Mouse (Mus musculus) midbrain, embryonic 11.5 days (tissue): ENCODE measurements at regions not wholly inside any gene's neighbourhood (a gene's known extent, or its start where the extent isn't known, plus 50 kb on each side); places are given as distances from the start of the nearest gene placed in this dataset.

Experiments used
- ATAC-seq: fragments of 200-750 bp; cut with Nextera tagmentation; 2 replicates; pipeline ENCODE4 v1.8.0; 2017; ENCODE audit warnings: moderate TSS enrichment, moderate library complexity; ENCODE audit not compliant: low FRiP score
- DNase-seq: peaks from one replicate; pipeline ENCODE4 v3.0.0; 2015; ENCODE audit warnings: low spot score; ENCODE audit errors: missing footprints
- H3K27ac ChIP-seq: fragments of 300-500 bp; sonication (generic); 2 replicates; pipeline ENCODE4 v1.5.1; 2014; ENCODE audit warnings: low read depth, low read length
- H3K27me3 ChIP-seq: fragments of 300-500 bp; sonication (generic); 2 replicates; pipeline ENCODE4 v1.6.1; 2014; ENCODE audit warnings: mild to moderate bottlenecking, low read length, moderate library complexity, mixed read lengths; ENCODE audit not compliant: control insufficient read depth, insufficient read depth
- H3K36me3 ChIP-seq: fragments of 300-500 bp; sonication (generic); 2 replicates; pipeline ENCODE4 v1.6.1; 2014; ENCODE audit warnings: mild to moderate bottlenecking, low read length, moderate library complexity, mixed read lengths; ENCODE audit not compliant: control insufficient read depth, insufficient read depth
- H3K4me1 ChIP-seq: fragments of 300-500 bp; sonication (generic); 2 replicates; pipeline ENCODE4 v1.6.1; 2014; ENCODE audit warnings: low read length; ENCODE audit not compliant: control insufficient read depth, insufficient read depth
- H3K4me2 ChIP-seq: fragments of 300-500 bp; sonication (generic); 2 replicates; pipeline ENCODE4 v1.6.1; 2014; ENCODE audit warnings: mild to moderate bottlenecking, moderate library complexity
- H3K4me3 ChIP-seq: fragments of 300-500 bp; sonication (generic); 2 replicates; pipeline ENCODE4 v1.5.1; 2014; ENCODE audit warnings: low read depth, low read length
- H3K9ac ChIP-seq: fragments of 300-500 bp; sonication (generic); 2 replicates; pipeline ENCODE4 v1.6.1; 2014; ENCODE audit warnings: low read length
- H3K9me3 ChIP-seq: fragments of 300-500 bp; sonication (generic); 2 replicates; pipeline ENCODE4 v1.6.1; 2016; ENCODE audit warnings: low read length; ENCODE audit not compliant: control insufficient read depth
- WGBS: fragments of 180-500 bp; shearing (Covaris S2); extraction: QIAGEN DNeasy Blood & Tissue Kit; methylation state at CpG from one replicate; pipeline ENCODE4 v1.1.7; 2014; 5-methylcytosine and 5-hydroxymethylcytosine counted together

DNA sequence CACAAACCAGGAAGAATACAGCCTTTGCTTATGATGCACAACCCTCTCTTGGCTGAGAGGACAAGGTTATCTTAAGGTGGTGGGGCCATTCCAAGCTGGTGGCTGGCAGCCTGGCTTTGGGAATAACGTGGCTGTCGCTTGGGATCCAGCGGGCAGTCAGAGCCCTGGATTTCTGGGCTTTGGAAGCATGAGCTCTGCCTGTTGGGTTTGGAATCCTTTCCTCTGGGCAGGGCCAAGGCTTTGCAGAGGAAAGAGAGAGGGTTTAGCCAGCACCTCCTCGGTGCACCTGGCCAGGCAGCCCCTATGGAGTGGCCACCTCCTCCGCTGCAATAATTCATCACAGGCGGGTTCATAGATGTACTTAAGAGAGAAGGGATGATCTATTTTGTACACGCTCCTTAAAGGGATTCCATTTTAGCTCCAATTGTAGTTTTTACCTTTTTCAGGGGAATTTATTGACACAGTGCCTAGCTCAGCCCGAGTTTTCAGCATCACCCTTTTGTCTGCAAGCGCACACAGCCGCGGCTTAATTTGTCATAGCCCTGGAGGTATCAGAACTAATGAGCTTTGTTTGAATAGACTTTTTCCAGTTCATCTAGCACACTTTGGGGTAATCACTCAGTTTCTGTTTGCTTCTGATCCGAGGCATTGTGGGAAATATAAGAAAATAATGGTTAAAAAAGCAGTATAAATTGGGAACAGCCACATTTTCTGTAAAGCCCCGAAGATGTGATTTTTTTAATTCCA is 135.5 kb upstream of the Zfp507 start:
- 48% methylated on average over 13 of the region's 13 CpGs for WGBS
- no peak for ATAC-seq

DNA sequence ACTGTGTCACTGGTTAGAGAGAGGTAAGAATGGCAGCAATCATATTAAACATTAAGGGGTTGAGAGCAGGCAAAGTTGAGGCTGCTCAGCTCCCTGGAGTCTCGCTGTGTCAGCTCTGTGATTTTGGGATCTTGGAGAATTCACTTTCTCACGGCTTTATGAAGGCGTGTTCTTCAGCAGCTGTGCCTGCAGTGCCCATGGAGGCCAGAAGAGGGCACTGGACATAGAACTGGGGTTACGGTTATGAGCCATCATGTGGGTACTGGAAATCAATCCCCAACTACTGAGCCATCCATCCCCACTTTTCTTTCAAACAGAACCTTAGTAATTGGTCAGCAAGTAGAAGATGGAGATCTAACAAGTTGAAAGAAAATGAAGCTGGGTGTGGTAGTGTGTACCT is 123.9 kb upstream of the Zfp507 start:
- Histone ChIP-seq H3K9ac (no peak overlapping the region), H3K36me3 (no peaks in the 10 kb centered on the region), H3K27me3 (no peaks in the 10 kb centered on the region), H3K27ac (no peak overlapping the region), H3K4me1 (no peaks in the 10 kb centered on the region), H3K4me3 (no peak overlapping the region), H3K4me2 (no peak overlapping the region), H3K9me3 (no peaks in the 10 kb centered on the region)
- no peak for ATAC-seq
- 91% methylated on average over 4 of the region's 4 CpGs for WGBS
- no peak for DNase-seq

More for the DNA sequence above, 135.5 kb upstream of the Zfp507 start:
- no peak overlapping the region for H3K4me2 ChIP-seq
- no peak overlapping the region for H3K27ac ChIP-seq
- no peaks in the 10 kb centered on the region for H3K36me3 ChIP-seq
- DNase-seq, result no peak
- H3K4me3 ChIP-seq, result no peak overlapping the region
- no peaks in the 10 kb centered on the region; the same call in 1 of the 2 replicates for H3K4me1 ChIP-seq
- H3K9me3 ChIP-seq, result no peaks in the 10 kb centered on the region
- H3K9ac ChIP-seq, result no peak overlapping the region
- H3K27me3 ChIP-seq, result no peaks in the 10 kb centered on the region

DNA sequence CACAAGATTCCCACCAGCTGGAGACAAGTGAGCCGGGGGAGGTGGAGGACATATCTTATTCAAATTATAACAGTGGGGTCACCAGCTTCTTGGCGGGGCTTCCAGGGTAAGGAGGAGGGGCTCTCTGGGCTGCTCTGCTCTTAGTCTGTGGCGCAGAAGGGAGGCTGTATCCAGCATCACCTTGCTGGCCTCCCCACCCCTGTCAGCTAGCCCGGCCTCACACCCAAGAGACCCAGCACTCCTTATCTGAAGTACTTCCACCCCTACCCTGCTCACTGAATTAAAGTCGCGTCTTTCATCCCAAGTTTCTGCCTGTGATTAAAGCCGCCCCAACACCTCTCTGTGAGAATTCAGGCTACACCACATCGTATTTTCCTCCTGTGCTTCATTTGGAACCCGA is 119.8 kb upstream of the Zfp507 start:
- Histone ChIP-seq H3K27me3 (no peaks in the 10 kb centered on the region), H3K9ac (no peak overlapping the region), H3K4me3 (no peak overlapping the region), H3K27ac (no peak overlapping the region), H3K4me1 (no peaks in the 10 kb centered on the region), H3K4me2 (no peak overlapping the region), H3K9me3 (no peaks in the 10 kb centered on the region), H3K36me3 (no peaks in the 10 kb centered on the region)
- WGBS, result 46% methylated on average over 9 of the region's 9 CpGs
- DNase-seq (no peak), ATAC-seq (no peak)

DNA sequence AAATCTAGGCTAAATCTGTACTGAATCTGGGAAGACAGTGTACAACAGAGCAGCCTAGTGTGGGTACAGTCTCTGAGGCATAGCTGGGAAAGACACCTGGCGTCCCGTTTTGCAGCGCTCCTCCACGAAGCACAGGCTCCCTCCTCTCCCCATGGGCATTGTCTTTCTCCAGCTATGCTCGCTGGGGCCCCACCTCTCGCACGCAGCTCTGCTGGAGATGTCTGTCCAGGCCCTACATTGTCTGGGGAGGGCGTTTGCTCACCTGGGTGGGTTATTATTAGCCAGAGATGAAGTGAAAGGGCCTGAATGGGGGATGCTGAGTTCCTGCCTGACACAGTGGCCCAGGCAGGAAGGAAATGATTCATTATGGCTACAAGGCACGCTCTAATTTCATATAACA is 118.1 kb upstream of the Zfp507 start:
- no peaks in the 10 kb centered on the region for H3K27me3 ChIP-seq
- no peak overlapping the region for H3K27ac ChIP-seq
- H3K9me3 ChIP-seq, result no peaks in the 10 kb centered on the region
- ATAC-seq, result no peak
- no peak overlapping the region for H3K4me3 ChIP-seq
- no peaks in the 10 kb centered on the region for H3K4me1 ChIP-seq
- H3K36me3 ChIP-seq, result no peaks in the 10 kb centered on the region
- H3K4me2 ChIP-seq, result no peak overlapping the region
- no peak for DNase-seq
- no peak overlapping the region for H3K9ac ChIP-seq
- WGBS, result 31% methylated on average over 9 of the region's 9 CpGs

DNA sequence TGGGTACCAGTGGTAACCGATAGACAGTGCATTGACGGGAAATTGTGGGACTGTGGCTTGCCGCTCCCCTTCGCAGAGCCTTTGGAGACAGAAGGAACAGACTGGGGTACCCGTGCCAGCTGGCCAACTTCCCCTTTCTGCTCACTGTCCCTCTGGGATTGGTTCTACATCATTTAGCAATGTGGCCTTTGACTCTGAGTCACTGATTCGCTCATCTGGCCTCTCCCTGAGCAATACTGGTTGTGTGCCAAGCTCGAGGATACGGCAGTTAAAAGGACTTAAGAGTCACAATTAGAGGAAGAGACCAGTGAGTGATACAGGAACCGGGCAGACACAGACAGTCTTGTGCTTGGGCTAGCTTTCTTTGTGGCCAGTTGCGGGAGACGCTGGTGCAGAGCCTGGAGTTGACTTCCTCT is 117.4 kb upstream of the Zfp507 start:
- WGBS, result 81% methylated on average over 11 of the region's 11 CpGs
- no peak for DNase-seq

DNA sequence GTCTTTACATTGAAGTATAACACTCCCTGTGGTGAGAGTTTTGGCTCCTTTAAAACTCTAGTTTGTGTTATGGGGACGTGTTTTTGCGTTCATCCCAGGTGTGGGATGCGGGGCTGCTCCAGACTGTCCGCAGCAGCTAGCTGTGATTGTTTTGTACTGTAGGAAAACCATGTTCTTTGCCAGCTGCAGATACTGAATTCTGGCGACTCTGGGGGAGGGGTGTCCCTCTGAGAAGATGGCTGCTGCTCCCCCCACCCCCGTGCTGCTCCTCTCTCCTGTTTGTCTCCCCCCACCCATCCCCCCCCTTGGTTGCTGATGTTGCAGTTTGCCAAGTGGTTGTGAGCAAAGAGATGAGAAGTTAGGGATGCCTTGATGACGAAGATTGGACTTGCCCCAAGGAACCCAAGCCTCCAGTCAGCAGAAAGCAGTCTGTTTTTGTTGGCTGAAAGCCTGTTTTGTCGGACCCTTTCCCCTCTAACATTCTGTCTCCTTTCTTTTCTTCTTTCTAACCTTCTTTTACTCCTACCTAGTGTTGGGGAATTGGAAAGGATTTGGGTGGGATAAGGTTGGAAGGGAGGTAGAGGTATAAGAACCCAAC is 107.4 kb upstream of the Zfp507 start:
- DNase-seq (no peak), ATAC-seq (no peak)
- H3K9me3 ChIP-seq, result no peaks in the 10 kb centered on the region
- no peak overlapping the region for H3K9ac ChIP-seq
- no peaks in the 10 kb centered on the region for H3K27me3 ChIP-seq
- no peak overlapping the region for H3K4me3 ChIP-seq
- no peak overlapping the region for H3K4me2 ChIP-seq
- H3K27ac ChIP-seq, result no peak overlapping the region
- no peaks in the 10 kb centered on the region for H3K36me3 ChIP-seq
- H3K4me1 ChIP-seq, result no peaks in the 10 kb centered on the region
- WGBS, result 76% methylated on average over 8 of the region's 8 CpGs

More for the DNA sequence above, 117.4 kb upstream of the Zfp507 start:
- no peaks in the 10 kb centered on the region for H3K36me3 ChIP-seq
- H3K9me3 ChIP-seq, result no peaks in the 10 kb centered on the region
- H3K4me1 ChIP-seq, result no peaks in the 10 kb centered on the region
- H3K9ac ChIP-seq, result no peak overlapping the region
- H3K27ac ChIP-seq, result no peak overlapping the region
- ATAC-seq, result no peak
- H3K27me3 ChIP-seq, result no peaks in the 10 kb centered on the region
- no peak overlapping the region for H3K4me3 ChIP-seq
- no peak overlapping the region for H3K4me2 ChIP-seq

DNA sequence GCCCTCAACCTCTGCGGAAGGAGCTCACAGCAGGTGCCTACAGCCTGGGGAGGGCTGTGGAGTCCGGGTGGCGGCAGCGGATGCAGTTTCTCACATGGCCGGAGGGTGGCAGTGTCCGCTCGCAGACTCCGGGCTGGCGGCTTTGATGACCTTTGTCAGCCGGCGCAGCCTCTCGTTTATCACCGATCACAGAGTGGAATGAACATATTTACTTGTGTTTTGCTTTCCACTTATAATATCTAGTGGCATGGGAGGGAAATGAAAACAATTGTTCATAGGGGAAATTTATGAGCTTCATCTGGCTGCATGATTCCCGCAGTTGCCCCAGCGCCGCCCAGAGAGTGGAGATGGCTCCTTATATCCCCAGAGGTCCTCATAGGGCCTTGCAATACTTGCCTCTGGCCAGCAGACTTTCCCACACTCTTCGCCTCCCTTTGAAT is 99.2 kb upstream of the Zfp507 start:
- H3K36me3 ChIP-seq, result no peaks in the 10 kb centered on the region
- H3K27ac ChIP-seq, result no peak overlapping the region
- H3K4me3 ChIP-seq, result no peak overlapping the region
- peaks cover 3% of the 10 kb centered on the region; the same call in 1 of the 2 replicates for H3K9me3 ChIP-seq
- no peak overlapping the region; the same call in 1 of the 2 replicates for H3K9ac ChIP-seq
- H3K4me2 ChIP-seq, result peak overlapping the region; percentile 26
- H3K27me3 ChIP-seq, result no peaks in the 10 kb centered on the region
- ATAC-seq (peak; percentile 73), DNase-seq (peak; percentile 98)
- 4% methylated on average over 17 of the region's 17 CpGs for WGBS
- no peaks in the 10 kb centered on the region for H3K4me1 ChIP-seq

DNA sequence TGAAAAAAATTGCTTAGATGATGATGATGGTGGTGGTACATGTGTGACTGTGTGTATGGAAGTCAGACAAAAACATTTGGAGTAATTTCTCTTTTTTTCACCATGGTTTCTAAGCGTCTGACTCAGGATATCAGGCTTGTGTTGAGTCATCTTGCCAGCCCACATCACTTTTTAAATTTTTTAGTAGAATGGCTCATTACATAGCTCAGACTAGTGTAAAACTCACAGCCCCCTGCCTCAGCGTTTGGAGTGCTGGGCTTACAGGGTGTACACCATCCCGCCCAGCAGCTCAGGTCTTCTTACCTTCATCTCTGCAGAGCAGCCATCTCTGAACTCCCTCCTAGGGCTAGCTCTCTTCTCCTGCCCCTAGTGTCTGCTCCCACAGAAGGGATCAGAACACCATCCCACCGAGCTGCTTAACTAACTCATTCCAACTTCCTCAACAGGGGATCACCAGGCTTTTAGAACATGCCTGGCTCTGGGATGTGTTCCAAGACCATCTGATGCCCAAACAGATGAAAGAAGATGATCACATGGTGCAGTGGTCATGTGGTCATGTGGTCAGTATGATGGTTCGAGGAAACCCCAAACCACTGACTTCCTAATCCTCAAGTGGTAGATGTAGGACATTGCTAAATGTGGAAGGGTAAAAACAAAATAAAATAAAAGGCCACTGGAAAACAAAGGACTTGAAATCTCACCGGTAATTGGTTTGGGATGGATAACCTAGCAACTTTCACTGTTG is 96.1 kb upstream of the Zfp507 start:
- no peak for ATAC-seq
- Histone ChIP-seq H3K36me3 (no peaks in the 10 kb centered on the region), H3K27ac (no peak overlapping the region), H3K4me1 (no peaks in the 10 kb centered on the region), H3K4me2 (no peak overlapping the region), H3K9ac (no peak overlapping the region), H3K9me3 (peaks cover 3% of the 10 kb centered on the region; the same call in 1 of the 2 replicates), H3K4me3 (no peak overlapping the region), H3K27me3 (no peaks in the 10 kb centered on the region)
- WGBS, result 86% methylated on average over 6 of the region's 6 CpGs
- no peak for DNase-seq

DNA sequence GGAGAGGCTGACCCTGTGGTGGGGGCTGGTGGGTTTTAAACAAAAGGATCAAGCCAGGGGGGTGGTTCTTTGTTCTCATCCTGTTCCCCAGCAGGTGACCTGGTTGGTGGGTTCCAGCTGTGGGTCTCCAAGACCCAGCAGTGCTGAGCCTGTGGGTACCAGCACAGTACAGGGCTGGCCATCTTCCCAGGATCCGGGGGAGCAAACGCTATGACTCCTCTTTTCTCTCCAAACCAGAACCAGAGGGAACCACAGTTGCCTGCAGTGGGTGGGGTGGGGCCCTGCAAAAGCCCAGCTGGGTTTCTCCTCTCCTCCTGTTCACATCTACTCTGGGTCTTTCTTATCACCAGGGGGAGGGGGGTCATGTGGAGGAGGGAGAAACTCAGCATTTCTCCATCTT is 90.5 kb upstream of the Zfp507 start:
- H3K36me3 ChIP-seq, result no peaks in the 10 kb centered on the region
- no peak overlapping the region for H3K27ac ChIP-seq
- 16% methylated on average over 2 of the region's 2 CpGs for WGBS
- no peak overlapping the region for H3K9ac ChIP-seq
- H3K4me2 ChIP-seq, result no peak overlapping the region
- DNase-seq (no peak), ATAC-seq (no peak)
- no peaks in the 10 kb centered on the region for H3K9me3 ChIP-seq
- no peak overlapping the region for H3K4me3 ChIP-seq
- no peaks in the 10 kb centered on the region for H3K4me1 ChIP-seq
- H3K27me3 ChIP-seq, result no peaks in the 10 kb centered on the region
